Mouse (Mus musculus) limb, embryonic 12.5 days (tissue): ENCODE results near the gene Tmem273. TPM values are rescaled to one million over a fixed set of nuclear protein-coding genes. Genes with fewer than 3 reads are reported as not detected.

ENCODE experiments used
- ATAC-seq: fragments of 200-750 bp; cut with Nextera tagmentation; 2 replicates; pipeline ENCODE4 v1.8.0; 2017; ENCODE audit warnings: low read depth, moderate TSS enrichment; ENCODE audit not compliant: insufficient number of reproducible peaks, insufficient read depth, low FRiP score, low TSS enrichment
- H3K27ac ChIP-seq: fragments of 300-500 bp; sonication (generic); 2 replicates; pipeline ENCODE4 v1.5.1; 2016; ENCODE audit warnings: mild to moderate bottlenecking, moderate library complexity
- H3K27me3 ChIP-seq: fragments of 300-500 bp; sonication (generic); 2 replicates; pipeline ENCODE4 v1.6.1; 2016; ENCODE audit warnings: mild to moderate bottlenecking, moderate library complexity
- H3K36me3 ChIP-seq: fragments of 300-500 bp; sonication (generic); 2 replicates; pipeline ENCODE4 v1.6.1; 2016; ENCODE audit warnings: mild to moderate bottlenecking, moderate library complexity
- H3K4me1 ChIP-seq: fragments of 300-500 bp; sonication (generic); replicated peaks from 2 replicates; pipeline ENCODE4 v1.6.1; 2016
- H3K4me2 ChIP-seq: fragments of 300-500 bp; sonication (generic); 2 replicates; pipeline ENCODE4 v1.6.1; 2016; ENCODE audit warnings: mild to moderate bottlenecking, moderate library complexity
- H3K4me3 ChIP-seq: fragments of 300-500 bp; sonication (generic); replicated peaks from 2 replicates; pipeline ENCODE4 v1.5.1; 2016; ENCODE audit warnings: mild to moderate bottlenecking
- H3K9ac ChIP-seq: fragments of 300-500 bp; sonication (generic); replicated peaks from 2 replicates; pipeline ENCODE4 v1.6.1; 2016; ENCODE audit warnings: mild to moderate bottlenecking, moderate library complexity
- H3K9me3 ChIP-seq: fragments of 300-500 bp; sonication (generic); 2 replicates; pipeline ENCODE4 v1.6.1; 2016; ENCODE audit warnings: mild to moderate bottlenecking, moderate library complexity
- WGBS: fragments of 180-500 bp; shearing (Covaris S2); methylation state at CpG from one replicate; pipeline ENCODE4 v1.1.7; 2016; 5-methylcytosine and 5-hydroxymethylcytosine counted together
- polyA plus RNA-seq: library from polyadenylated mRNA; unstranded; fragments of >200 nt; fragmentation: Nextera tagmentation; extraction: Ambion mirVana; gene quantifications from 2 replicates; pipeline ENCODE4 v1.2.1, GENCODE M21; 2016

The Tmem273 gene
- polyA plus RNA-seq, 1 experiment from 2014 or later = 0.31 TPM

DNA sequence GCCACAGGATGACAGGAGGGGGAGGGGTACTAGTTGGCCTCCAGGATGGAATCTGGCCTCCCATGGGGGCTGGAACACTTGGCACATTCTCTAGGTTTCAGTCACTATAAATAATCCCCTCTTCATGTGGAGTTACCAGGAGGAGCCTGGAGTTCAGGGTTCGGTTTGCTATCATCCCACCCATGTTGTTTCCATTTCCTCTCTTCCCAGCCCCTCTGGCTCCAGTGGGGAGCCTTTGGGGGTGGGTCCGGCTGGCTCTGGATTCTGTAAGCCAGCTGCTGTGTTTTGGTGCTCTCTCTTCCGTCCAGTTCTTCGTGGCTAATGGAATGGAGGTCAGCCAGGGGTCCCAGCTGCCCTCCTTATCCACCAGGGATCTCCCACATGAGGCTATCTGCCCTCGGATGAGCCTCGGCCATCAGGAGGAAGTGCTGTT is 75.4 kb downstream of the Tmem273 start:
- Histone ChIP-seq H3K4me1 (peaks cover 9% of the 10 kb centered on the region), H3K27me3 (peaks cover 32% of the 10 kb centered on the region), H3K9ac (no peak overlapping the region), H3K36me3 (no peaks in the 10 kb centered on the region), H3K9me3 (no peaks in the 10 kb centered on the region), H3K4me2 (no peak overlapping the region), H3K27ac (no peak overlapping the region), H3K4me3 (no peak overlapping the region)
- no peak for ATAC-seq
- WGBS = 26% methylated on average over 6 of the region's 6 CpGs

GRCm38 (mm10) chr14:32861656-32862055 is 75.9 kb downstream of the Tmem273 start:
- Histone ChIP-seq H3K36me3 (no peaks in the 10 kb centered on the region), H3K27ac (no peak overlapping the region), H3K27me3 (peaks cover 27% of the 10 kb centered on the region), H3K4me3 (no peak overlapping the region), H3K9me3 (no peaks in the 10 kb centered on the region), H3K4me1 (peaks cover 9% of the 10 kb centered on the region), H3K4me2 (no peak overlapping the region), H3K9ac (no peak overlapping the region)
- 56% methylated on average over 2 of the region's 2 CpGs for WGBS
- no peak for ATAC-seq

DNA sequence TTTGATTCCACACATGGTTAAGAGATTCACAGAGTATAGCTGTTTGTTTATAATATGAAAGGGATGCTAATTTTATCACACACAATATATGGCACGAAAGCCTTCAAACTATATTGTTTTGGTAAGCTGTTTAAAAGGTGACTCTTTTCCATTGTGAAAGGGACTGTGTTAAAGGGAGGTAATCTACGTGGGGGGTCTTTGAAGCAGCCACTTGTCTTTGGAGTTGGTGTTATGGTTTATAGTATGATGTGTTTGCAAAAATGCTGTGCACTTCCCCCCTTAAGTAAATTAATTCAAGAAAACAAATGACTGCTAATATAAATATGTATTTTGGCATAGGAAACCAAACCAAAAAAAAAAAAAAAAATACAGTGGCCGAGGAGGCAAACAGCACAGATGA is 79.6 kb downstream of the Tmem273 start:
- Histone ChIP-seq H3K27ac (no peak overlapping the region), H3K36me3 (no peaks in the 10 kb centered on the region), H3K9me3 (no peaks in the 10 kb centered on the region), H3K4me1 (peaks cover 9% of the 10 kb centered on the region), H3K27me3 (0 out of 2 replicates have a peak, but pooled peaks cover under 1% of the 10 kb centered on the region), H3K4me3 (no peak overlapping the region), H3K9ac (no peak overlapping the region), H3K4me2 (no peak overlapping the region)
- WGBS = 82% methylated on average over 3 of the region's 3 CpGs
- ATAC-seq = no peak

Other genes with a start within 250 kb of the Tmem273 start
- 0.59 TPM in 1 of 2 replicates, not detected in the other for gene Prrxl1, start 186.6 kb upstream of the Tmem273 start, polyA plus RNA-seq
- 0.56 and 1.4 TPM in 2 replicates for gene 3425401B19Rik, start 100.7 kb upstream of the Tmem273 start, polyA plus RNA-seq
- not detected in 2 replicates for gene Fam170b, start 48.0 kb downstream of the Tmem273 start, polyA plus RNA-seq
- 7.0 and 7.6 TPM in 2 replicates for gene Vstm4, start 70.8 kb downstream of the Tmem273 start, polyA plus RNA-seq
- gene Lrrc18, start 205.4 kb downstream of the Tmem273 start, polyA plus RNA-seq = 0.40 and 0.51 TPM in 2 replicates